Comparison of ENCODE assay signal across 21 mouse cellular contexts in the genomic region with DNA sequence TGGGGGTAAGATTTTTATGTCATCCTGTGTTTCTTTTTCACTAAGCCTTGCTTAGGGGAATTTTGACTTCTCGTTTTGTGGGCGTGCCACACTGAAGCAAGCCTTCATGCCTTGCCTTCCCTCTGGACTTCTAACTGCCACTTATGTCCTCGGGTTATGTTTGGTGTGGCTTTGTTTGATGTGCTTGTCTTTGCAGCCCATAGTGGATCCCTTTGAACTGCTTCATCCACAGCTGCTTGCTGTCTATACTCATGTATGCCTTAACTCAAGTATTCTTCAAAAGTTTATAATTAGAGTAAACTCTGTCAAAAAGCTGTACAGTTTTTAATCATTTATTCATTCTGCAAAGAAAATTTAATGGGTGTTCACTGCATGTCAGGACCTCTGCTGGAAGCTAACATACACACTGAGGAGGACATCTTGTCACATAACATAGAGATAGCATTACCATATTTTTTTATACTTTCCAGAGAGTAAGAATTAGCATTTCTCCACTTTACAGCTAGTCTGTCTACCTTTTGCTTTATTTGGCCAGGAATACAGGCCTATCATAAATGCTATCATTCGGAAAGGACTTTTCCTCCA.
A peak's percentile ranks its signal among the peaks of the same experiment; 100 is the strongest.
DNase-seq lines count a peak whose midpoint lies in the region; ATAC-seq and TF ChIP-seq lines count a peak whose summit lies in the region.
"Had no signal": no experiment of that assay in that cellular context is flagged by ENCODE, and none has a peak within 500 bp of the region (broad histone marks: within the 10 kb centered on the region; RNA-seq: fewer than 3 reads in every experiment).

No protein-coding gene starts in this region.

- no peak for TF ChIP-seq CTCF in lung, embryonic 14.5 days (IDR thresholded peaks at IDR 0.05; ENCODE audit: low read depth)
- TF ChIP-seq CTCF in lung, postnatal 0 days (IDR thresholded peaks at IDR 0.05): no peak

- H3K9me3 ChIP-seq in embryonic facial prominence, embryonic 13.5 days: no peaks in the 10 kb centered on the region
- H3K9me3 ChIP-seq in embryonic facial prominence, embryonic 10.5 days: no peaks in the 10 kb centered on the region
- H3K9me3 ChIP-seq in lung, embryonic 14.5 days (ENCODE audit: low read depth, low read length): no peaks in the 10 kb centered on the region
- H3K9me3 ChIP-seq in lung, postnatal 0 days (ENCODE audit: low read length): no peaks in the 10 kb centered on the region
- no peaks in the 10 kb centered on the region for H3K9me3 ChIP-seq in lung, embryonic 16.5 days (ENCODE audit: control insufficient read depth, low read length)
- no peaks in the 10 kb centered on the region for H3K9me3 ChIP-seq in embryonic facial prominence, embryonic 14.5 days (ENCODE audit: control insufficient read depth, low read length)
- H3K9me3 ChIP-seq: embryonic facial prominence, embryonic 12.5 days; forebrain, embryonic 13.5 days; forebrain, embryonic 15.5 days had no signal

- no peaks in the 10 kb centered on the region for H3K27me3 ChIP-seq in embryonic facial prominence, embryonic 13.5 days
- H3K27me3 ChIP-seq in embryonic facial prominence, embryonic 10.5 days (replicated peaks; ENCODE audit: low read depth, poor library complexity, severe bottlenecking): no peaks in the 10 kb centered on the region
- H3K27me3 ChIP-seq in lung, embryonic 14.5 days (ENCODE audit: insufficient read depth, low read length): no peaks in the 10 kb centered on the region
- H3K27me3 ChIP-seq in lung, postnatal 0 days (replicated peaks; ENCODE audit: insufficient read depth, low read length): no peaks in the 10 kb centered on the region
- H3K27me3 ChIP-seq in lung, embryonic 16.5 days (ENCODE audit: control insufficient read depth, insufficient read depth, low read depth, low read length): no peaks in the 10 kb centered on the region
- H3K27me3 ChIP-seq in embryonic facial prominence, embryonic 14.5 days (replicated peaks; ENCODE audit: control insufficient read depth, insufficient read depth, low read length): no peaks in the 10 kb centered on the region
- H3K27me3 ChIP-seq: embryonic facial prominence, embryonic 12.5 days; forebrain, embryonic 13.5 days; forebrain, embryonic 15.5 days had no signal

- ATAC-seq in embryonic facial prominence, embryonic 13.5 days (ENCODE audit: insufficient number of reproducible peaks, insufficient read depth, low FRiP score, low TSS enrichment, low read depth): 0 out of 2 replicates have a peak, but pooled peaks have one; percentile 26
- ATAC-seq in lung, embryonic 14.5 days (ENCODE audit: insufficient read depth): peak; percentile 98
- ATAC-seq in lung, postnatal 0 days: no peak; the same call in 1 of the 2 replicates
- ATAC-seq in lung, embryonic 16.5 days (ENCODE audit: low read depth): peak; percentile 95
- ATAC-seq in embryonic facial prominence, embryonic 14.5 days (ENCODE audit: low read depth): peak; percentile 30; the same call in 1 of the 2 replicates
- ATAC-seq: forebrain, embryonic 13.5 days; forebrain, embryonic 15.5 days; forebrain, postnatal 0 days had no signal

- H3K36me3 ChIP-seq in embryonic facial prominence, embryonic 13.5 days: no peaks in the 10 kb centered on the region
- H3K36me3 ChIP-seq in embryonic facial prominence, embryonic 10.5 days (replicated peaks): no peaks in the 10 kb centered on the region
- no peaks in the 10 kb centered on the region for H3K36me3 ChIP-seq in lung, embryonic 14.5 days (ENCODE audit: insufficient read depth)
- no peaks in the 10 kb centered on the region for H3K36me3 ChIP-seq in lung, postnatal 0 days (ENCODE audit: insufficient read depth, low read length)
- H3K36me3 ChIP-seq in lung, embryonic 16.5 days (ENCODE audit: control insufficient read depth, insufficient read depth, low read length): no peaks in the 10 kb centered on the region
- H3K36me3 ChIP-seq in embryonic facial prominence, embryonic 14.5 days (ENCODE audit: control insufficient read depth, insufficient read depth, low read length): no peaks in the 10 kb centered on the region
- H3K36me3 ChIP-seq: embryonic facial prominence, embryonic 12.5 days; forebrain, embryonic 15.5 days had no signal

- 43% methylated on average over 4 of the region's 4 CpGs for WGBS in embryonic facial prominence, embryonic 13.5 days
- WGBS in embryonic facial prominence, embryonic 10.5 days: 66% methylated on average over 4 of the region's 4 CpGs
- 20% methylated on average over 4 of the region's 4 CpGs for WGBS in lung, embryonic 14.5 days
- 30% methylated on average over 4 of the region's 4 CpGs for WGBS in lung, postnatal 0 days
- 21% methylated on average over 4 of the region's 4 CpGs for WGBS in lung, embryonic 16.5 days
- WGBS in embryonic facial prominence, embryonic 14.5 days: 47% methylated on average over 4 of the region's 4 CpGs

- H3K9ac ChIP-seq in embryonic facial prominence, embryonic 13.5 days: no peak overlapping the region
- no peak overlapping the region for H3K9ac ChIP-seq in lung, embryonic 14.5 days
- no peak overlapping the region for H3K9ac ChIP-seq in lung, postnatal 0 days (replicated peaks; ENCODE audit: low read depth)
- no peak overlapping the region for H3K9ac ChIP-seq in lung, embryonic 16.5 days (ENCODE audit: low read length)
- no peak overlapping the region for H3K9ac ChIP-seq in embryonic facial prominence, embryonic 14.5 days (ENCODE audit: low read depth, low read length)
- H3K9ac ChIP-seq: embryonic facial prominence, embryonic 12.5 days; forebrain, embryonic 13.5 days; forebrain, embryonic 15.5 days; forebrain, postnatal 0 days had no signal

- TF ChIP-seq EP300 in lung, postnatal 0 days (IDR thresholded peaks at IDR 0.05): no peak

- H3K4me1 ChIP-seq in embryonic facial prominence, embryonic 13.5 days: 0 out of 2 replicates have a peak, but pooled peaks cover 9% of the 10 kb centered on the region
- H3K4me1 ChIP-seq in embryonic facial prominence, embryonic 10.5 days: peaks cover 6% of the 10 kb centered on the region; the same call in 1 of the 2 replicates
- H3K4me1 ChIP-seq in lung, embryonic 14.5 days (ENCODE audit: insufficient read depth): no peaks in the 10 kb centered on the region
- H3K4me1 ChIP-seq in lung, postnatal 0 days (ENCODE audit: insufficient read depth, low read depth, low read length): no peaks in the 10 kb centered on the region
- H3K4me1 ChIP-seq in lung, embryonic 16.5 days (replicated peaks; ENCODE audit: control insufficient read depth, insufficient read depth, low read length): 0 out of 2 replicates have a peak, but pooled peaks cover 2% of the 10 kb centered on the region
- H3K4me1 ChIP-seq in embryonic facial prominence, embryonic 14.5 days (ENCODE audit: control insufficient read depth, insufficient read depth, low read length): no peaks in the 10 kb centered on the region; the same call in 1 of the 2 replicates
- H3K4me1 ChIP-seq: embryonic facial prominence, embryonic 12.5 days had no signal

- no peak for DNase-seq in embryonic facial prominence, embryonic 10.5 days (ENCODE audit: low spot score)
- DNase-seq in lung, embryonic 14.5 days: peak; percentile 83
- DNase-seq in lung, postnatal 0 days (ENCODE audit: low spot score): no peak
- no peak for DNase-seq in lung, postnatal 10 days
- DNase-seq in embryonic facial prominence, embryonic 14.5 days (ENCODE audit: low spot score): peak; percentile 34
- DNase-seq: adrenal gland, adult 2 months; adrenal gland, postnatal 10 days; adrenal gland, postnatal 25 days; cerebellum, adult 11 months; cerebellum, adult 18-20 months; cerebellum, adult 8-10 months; cerebellum, adult 9-11 months; cerebellum, postnatal 14 days; cerebellum, postnatal 36 days; embryo, embryonic 11 days; forebrain, postnatal 0 days had no signal

- no peak overlapping the region for H3K4me3 ChIP-seq in embryonic facial prominence, embryonic 13.5 days
- no peak overlapping the region for H3K4me3 ChIP-seq in embryonic facial prominence, embryonic 10.5 days
- H3K4me3 ChIP-seq in lung, embryonic 14.5 days (ENCODE audit: low read depth, low read length): no peak overlapping the region
- no peak overlapping the region for H3K4me3 ChIP-seq in lung, postnatal 0 days (ENCODE audit: low read depth, low read length)
- H3K4me3 ChIP-seq in lung, embryonic 16.5 days (ENCODE audit: low read length): no peak overlapping the region
- H3K4me3 ChIP-seq in embryonic facial prominence, embryonic 14.5 days (ENCODE audit: low read depth, low read length): no peak overlapping the region
- H3K4me3 ChIP-seq: embryonic facial prominence, embryonic 12.5 days; forebrain, embryonic 13.5 days; forebrain, embryonic 15.5 days had no signal

- H3K27ac ChIP-seq in embryonic facial prominence, embryonic 13.5 days: no peak overlapping the region
- H3K27ac ChIP-seq in embryonic facial prominence, embryonic 10.5 days (replicated peaks): no peak overlapping the region
- no peak overlapping the region for H3K27ac ChIP-seq in lung, embryonic 14.5 days (ENCODE audit: low read depth)
- H3K27ac ChIP-seq in lung, postnatal 0 days (ENCODE audit: low read length): no peak overlapping the region
- no peak overlapping the region for H3K27ac ChIP-seq in lung, embryonic 16.5 days (ENCODE audit: low read length)
- no peak overlapping the region for H3K27ac ChIP-seq in embryonic facial prominence, embryonic 14.5 days (replicated peaks; ENCODE audit: low read depth, low read length)
- H3K27ac ChIP-seq: embryonic facial prominence, embryonic 12.5 days; forebrain, embryonic 13.5 days had no signal

- H3K4me2 ChIP-seq in embryonic facial prominence, embryonic 13.5 days: no peak overlapping the region
- H3K4me2 ChIP-seq in lung, embryonic 14.5 days: no peak overlapping the region
- no peak overlapping the region for H3K4me2 ChIP-seq in lung, postnatal 0 days (replicated peaks; ENCODE audit: low read depth, low read length)
- no peak overlapping the region for H3K4me2 ChIP-seq in lung, embryonic 16.5 days (ENCODE audit: low read depth, low read length)
- no peak overlapping the region for H3K4me2 ChIP-seq in embryonic facial prominence, embryonic 14.5 days (ENCODE audit: low read depth, low read length)
- H3K4me2 ChIP-seq: embryonic facial prominence, embryonic 12.5 days; forebrain, embryonic 13.5 days; forebrain, embryonic 15.5 days had no signal

Comparison
In these comparisons a context has a peak if more than half of its experiments do, and no peak if none do; other contexts are left out.
1. DNase-seq: peak in lung, embryonic 14.5 days (single experiment) and embryonic facial prominence, embryonic 14.5 days (single experiment); none in embryonic facial prominence, embryonic 10.5 days (single experiment), lung, postnatal 0 days (single experiment) and lung, postnatal 10 days (single experiment).